Comparison of ENCODE assay signal across 8 mouse cellular contexts in genomic region chr11:117101351-117101921, GRCm38 (mm10). TPM values are rescaled to one million over a fixed set of nuclear protein-coding genes. Genes with fewer than 3 reads are reported as not detected.
DNase-seq lines count a peak whose midpoint lies in the region; TF ChIP-seq lines count a peak whose summit lies in the region.

No protein-coding gene starts in this region.

- intact Hi-C loops in left cerebral cortex, adult 2 months (cut with DNase I), result loop anchor here (1.0 kb wide), 1 partner anchor 20 kb away; no protein-coding TSS in a partner anchor
- intact Hi-C loops in gastrocnemius, postnatal 14 days (cut with DNase I; ENCODE audit: low total_unique reads), result no loop called here

- H3K4me3 ChIP-seq in left cerebral cortex, adult 2 months, result no peak overlapping the region
- no peak overlapping the region for H3K4me3 ChIP-seq in limb, embryonic 10.5 days
- no peak overlapping the region for H3K4me3 ChIP-seq in olfactory bulb, adult 2 months (ENCODE audit: insufficient read depth, low read depth, low read length)

- 74% methylated on average over 8 of the region's 8 CpGs for WGBS in limb, embryonic 10.5 days
- WGBS in olfactory bulb, adult 2 months, result 11% methylated on average over 8 of the region's 8 CpGs

- H3K4me1 ChIP-seq in limb, embryonic 10.5 days, result peaks cover 37% of the 10 kb centered on the region
- peaks cover 67% of the 10 kb centered on the region for H3K4me1 ChIP-seq in olfactory bulb, adult 2 months (ENCODE audit: control insufficient read depth, insufficient read depth, low read length)

- no peak for TF ChIP-seq POLR2A in olfactory bulb, adult 2 months (IDR thresholded peaks at IDR 0.05; ENCODE audit: insufficient read depth, low read depth, low read length)

- no peaks in the 10 kb centered on the region for H3K27me3 ChIP-seq in limb, embryonic 10.5 days (ENCODE audit: low read depth, poor library complexity, severe bottlenecking)

- TF ChIP-seq CTCF in left cerebral cortex, adult 2 months (IDR thresholded peaks at IDR 0.05), result no peak
- TF ChIP-seq CTCF in olfactory bulb, adult 2 months (IDR thresholded peaks at IDR 0.05; ENCODE audit: insufficient read depth, low read depth, low read length), result no peak

- H3K27ac ChIP-seq in left cerebral cortex, adult 2 months, result peak overlapping the region; percentile 94
- 0 out of 2 replicates have a peak overlapping the region, but pooled peaks have one; percentile 11 for H3K27ac ChIP-seq in limb, embryonic 10.5 days
- H3K27ac ChIP-seq in olfactory bulb, adult 2 months (ENCODE audit: insufficient read depth, low read depth, low read length), result peak overlapping the region; percentile 68

- DNase-seq in left cerebral cortex, adult 2 months (ENCODE audit: extremely low spot score in 1 of 2, low spot score in 2 of 2), result no peak
- no peak for DNase-seq in left cerebral cortex, adult 11 months (ENCODE audit: low spot score)
- peak; percentile 83 for DNase-seq in heart, adult 8-10 months (ENCODE audit: low spot score)
- no peak for DNase-seq in limb, embryonic 10.5 days (ENCODE audit: low spot score)
- DNase-seq in ovary, postnatal 10 days (ENCODE audit: low spot score), result no peak
- no peak for DNase-seq in gastrocnemius, postnatal 14 days
- no peak for DNase-seq in right cerebral cortex, postnatal 25 days

- no peaks in the 10 kb centered on the region for H3K9me3 ChIP-seq in limb, embryonic 10.5 days (replicated peaks)

- H3K36me3 ChIP-seq in limb, embryonic 10.5 days, result no peaks in the 10 kb centered on the region

RNA-seq across cellular contexts. Expression of gene Sec14l1, which starts 13.5 kb away (rescaled TPM):
- 100 to 1,000 TPM; 198 to 229 TPM for total RNA-seq in left cerebral cortex, adult 2 months (2021)
- total RNA-seq in heart, adult 8-10 months (2022), result 10 to 100 TPM; 61.1 to 74.3 (median 69.2) TPM
- polyA plus RNA-seq in limb, embryonic 10.5 days (2016; fragmentation: Nextera tagmentation; extraction: Ambion mirVana), result 40.1 and 47.8 TPM in 2 replicates
- not detected in 2 replicates for polyA plus RNA-seq in olfactory bulb, adult 2 months (2012; ENCODE audit: insufficient read depth, insufficient read length, low replicate concordance, missing spikeins)
- total RNA-seq in gastrocnemius, postnatal 14 days (2021), result 10 to 100 TPM; 58.1 to 58.7 TPM

Comparison
In these comparisons a context has a peak if more than half of its experiments do, and no peak if none do; other contexts are left out.
1. H3K27ac ChIP-seq: peak in every context shown above with its lines; median percentile 94 in left cerebral cortex, adult 2 months; 68 in olfactory bulb, adult 2 months; 11 in limb, embryonic 10.5 days.